Comparison of ENCODE assay signal across 2 mouse cellular contexts in the genomic region with DNA sequence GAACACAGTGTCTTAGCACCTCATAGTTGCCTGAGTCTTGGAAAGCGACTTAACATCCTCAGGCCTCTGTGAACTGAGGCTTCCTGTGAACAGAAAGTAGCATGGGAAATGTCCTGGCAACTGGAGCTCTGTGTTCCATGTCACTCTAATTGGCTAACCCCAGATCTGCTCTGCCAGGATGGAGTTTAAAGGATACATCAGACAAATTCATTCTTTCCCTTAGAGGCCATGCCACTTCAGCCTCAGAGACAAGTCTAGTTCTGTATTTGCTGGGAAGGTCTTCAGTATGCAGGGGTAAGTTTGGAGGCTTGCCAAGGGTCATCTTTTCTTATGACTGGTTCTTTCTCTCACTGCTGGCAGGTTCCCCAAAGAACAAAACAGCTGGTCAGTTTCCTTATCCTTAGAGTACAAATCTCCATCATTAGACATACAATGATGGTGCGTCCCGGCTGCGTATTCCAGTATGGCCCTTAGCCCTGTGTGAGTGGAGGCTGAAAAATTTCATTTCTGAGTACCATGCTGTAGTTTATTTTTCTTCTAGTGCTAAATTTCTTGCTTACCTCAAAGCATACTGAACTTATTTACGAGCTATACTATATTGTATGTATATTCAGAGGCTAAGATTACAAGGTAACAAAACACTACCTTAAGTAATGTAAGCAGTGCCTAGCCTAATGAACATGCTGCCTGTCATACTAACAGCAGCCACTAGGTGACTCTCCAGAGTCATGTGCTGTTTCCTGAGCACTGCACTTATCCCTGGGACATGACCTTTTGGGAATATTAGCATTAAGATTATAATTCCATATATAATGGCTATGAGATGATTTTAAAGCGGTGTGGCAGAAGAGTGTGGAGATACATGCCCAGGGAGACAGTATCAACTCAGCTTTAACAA.
TF ChIP-seq lines count a peak whose summit lies in the region.

No protein-coding gene starts in this region.

TF ChIP-seq in CH12.LX, 34 proteins besides CTCF, POLR2A, EP300 and RAD21:
- TF ChIP-seq MAX (IDR thresholded peaks at IDR 0.05; ENCODE audit: low read length) (0 out of 2 replicates have a peak, but pooled peaks have one; percentile 34), ZC3H11A (IDR thresholded peaks at IDR 0.05; ENCODE audit: low read depth, low read length) (no peak), SIN3A (IDR thresholded peaks at IDR 0.05; ENCODE audit: low read length) (no peak), SMC3 (IDR thresholded peaks at IDR 0.05; ENCODE audit: low read depth, low read length) (peak; percentile 73), MYC (IDR thresholded peaks at IDR 0.05; ENCODE audit: low read depth, low read length) (0 out of 2 replicates have a peak, but pooled peaks have one; percentile 54)

TF ChIP-seq in myocyte, 11 proteins besides CTCF, POLR2A, EP300 and RAD21:
- TF ChIP-seq MYOD1 (IDR thresholded peaks at IDR 0.05; ENCODE audit: control insufficient read depth in 1 of 3, insufficient read length in 2 of 3, low read depth in 2 of 3) (no peak), CEBPB (IDR thresholded peaks at IDR 0.05; ENCODE audit: insufficient read depth, poor library complexity, severe bottlenecking) (no peak), SRF (IDR thresholded peaks at IDR 0.05; ENCODE audit: control insufficient read depth, insufficient read length, low read depth) (no peak), USF1 (IDR thresholded peaks at IDR 0.05; ENCODE audit: low read depth) (peak; percentile 51), TCF12 (IDR thresholded peaks at IDR 0.05; ENCODE audit: insufficient read depth, poor library complexity, severe bottlenecking) (no peak)
